Mouse (Mus musculus) limb, embryonic 10.5 days (tissue): Measurements from ENCODE around the gene Bmp7. TPM values are rescaled to one million over a fixed set of nuclear protein-coding genes. Genes with fewer than 3 reads are reported as not detected.
A peak's percentile ranks its signal among the peaks of the same experiment; 100 is the strongest.

Experiments used
- DNase-seq: peaks from one replicate; pipeline ENCODE4 v3.0.0-alpha.2; 2017; ENCODE audit warnings: low spot score
- H3K27ac ChIP-seq: fragments of 300-500 bp; sonication (generic); 2 replicates; pipeline ENCODE4 v1.5.1; 2016; ENCODE audit warnings: mild to moderate bottlenecking
- H3K27me3 ChIP-seq: fragments of 300-500 bp; sonication (generic); 2 replicates; pipeline ENCODE4 v1.6.1; 2016; ENCODE audit warnings: low read depth, mild to moderate bottlenecking; ENCODE audit not compliant: poor library complexity, severe bottlenecking
- H3K36me3 ChIP-seq: fragments of 300-500 bp; sonication (generic); 2 replicates; pipeline ENCODE4 v1.6.1; 2016; ENCODE audit warnings: mild to moderate bottlenecking, moderate library complexity
- H3K4me1 ChIP-seq: fragments of 300-500 bp; sonication (generic); 2 replicates; pipeline ENCODE4 v1.6.1; 2016
- H3K4me3 ChIP-seq: fragments of 300-500 bp; sonication (generic); 2 replicates; pipeline ENCODE4 v1.5.1; 2016; ENCODE audit warnings: mild to moderate bottlenecking, moderate library complexity
- H3K9me3 ChIP-seq: fragments of 300-500 bp; sonication (generic); replicated peaks from 2 replicates; pipeline ENCODE4 v1.6.1; 2016; ENCODE audit warnings: mild to moderate bottlenecking
- WGBS: fragments of 180-500 bp; shearing (Covaris S2); methylation state at CpG from one replicate; pipeline ENCODE4 v1.1.7; 2016; 5-methylcytosine and 5-hydroxymethylcytosine counted together
- microRNA-seq: library from miRNA; unstranded; fragments of <30 nt; microRNA quantifications from one replicate; pipeline ENCODE4, GENCODE M21; 2017
- polyA plus RNA-seq: library from polyadenylated mRNA; unstranded; fragments of >200 nt; fragmentation: Nextera tagmentation; extraction: Ambion mirVana; gene quantifications from 2 replicates; pipeline ENCODE4 v1.2.1, GENCODE M21; 2016

Bmp7 gene
- polyA plus RNA-seq, 1 experiment from 2014 or later: 31.3 TPM

DNA sequence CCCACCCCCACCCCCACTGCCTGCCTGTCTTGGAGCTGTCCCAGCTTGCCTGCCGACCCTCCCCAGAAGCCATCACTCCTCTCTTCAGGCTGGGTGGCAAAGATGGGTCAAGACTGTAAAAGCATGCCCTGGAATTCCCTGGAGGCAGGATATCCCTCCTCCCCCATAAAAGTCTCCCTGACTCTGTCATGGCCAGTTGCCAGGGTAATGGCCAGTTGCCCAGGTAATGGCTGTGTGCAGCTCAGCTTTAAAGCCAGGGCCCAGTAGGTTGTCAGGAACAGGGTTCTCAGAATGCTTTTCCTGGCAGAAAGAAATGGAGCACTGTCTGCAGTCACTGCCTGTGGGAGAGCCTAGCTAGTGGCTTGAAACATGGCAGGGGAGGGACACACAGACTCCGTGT is 106.9 kb downstream of the Bmp7 start:
- no peaks in the 10 kb centered on the region for H3K9me3 ChIP-seq
- WGBS: 21% methylated on average over 2 of the region's 2 CpGs
- H3K36me3 ChIP-seq: no peaks in the 10 kb centered on the region
- no peaks in the 10 kb centered on the region; the same call in 1 of the 2 replicates for H3K27me3 ChIP-seq
- peak overlapping the region; percentile 59; the same call in 1 of the 2 replicates for H3K27ac ChIP-seq
- no peak overlapping the region for H3K4me3 ChIP-seq
- H3K4me1 ChIP-seq: peaks cover 56% of the 10 kb centered on the region
- DNase-seq: peak; percentile 73

GRCm38 (mm10) chr2:172831762-172832161 is 108.4 kb downstream of the Bmp7 start:
- Histone ChIP-seq H3K36me3 (no peaks in the 10 kb centered on the region), H3K27ac (peak overlapping the region; percentile 57; the same call in 1 of the 2 replicates), H3K27me3 (peaks cover 7% of the 10 kb centered on the region), H3K4me3 (no peak overlapping the region), H3K9me3 (no peaks in the 10 kb centered on the region), H3K4me1 (peaks cover 61% of the 10 kb centered on the region)
- DNase-seq: peak; percentile 95
- WGBS: 22% methylated on average over 5 of the region's 5 CpGs

- Histone ChIP-seq H3K4me1 (peaks cover 65% of the 10 kb centered on the region), H3K36me3 (no peaks in the 10 kb centered on the region), H3K27me3 (peaks cover 13% of the 10 kb centered on the region), H3K4me3 (no peak overlapping the region), H3K9me3 (no peaks in the 10 kb centered on the region), H3K27ac (peak overlapping the region; percentile 57)
- WGBS: 18% methylated on average over 3 of the region's 3 CpGs
- peak; percentile 97 for DNase-seq
These were observed 109.0 kb downstream of the Bmp7 start for GRCm38 (mm10) chr2:172831133-172831532.

- WGBS: 24% methylated on average over 5 of the region's 5 CpGs
- Histone ChIP-seq H3K27ac (peak overlapping the region; percentile 0; the same call in 1 of the 2 replicates), H3K4me1 (peaks cover 81% of the 10 kb centered on the region), H3K36me3 (no peaks in the 10 kb centered on the region), H3K9me3 (no peaks in the 10 kb centered on the region), H3K27me3 (peaks cover 39% of the 10 kb centered on the region), H3K4me3 (no peak overlapping the region)
- no peak for DNase-seq
These were observed 111.9 kb downstream of the Bmp7 start for GRCm38 (mm10) chr2:172828229-172828628.

DNA sequence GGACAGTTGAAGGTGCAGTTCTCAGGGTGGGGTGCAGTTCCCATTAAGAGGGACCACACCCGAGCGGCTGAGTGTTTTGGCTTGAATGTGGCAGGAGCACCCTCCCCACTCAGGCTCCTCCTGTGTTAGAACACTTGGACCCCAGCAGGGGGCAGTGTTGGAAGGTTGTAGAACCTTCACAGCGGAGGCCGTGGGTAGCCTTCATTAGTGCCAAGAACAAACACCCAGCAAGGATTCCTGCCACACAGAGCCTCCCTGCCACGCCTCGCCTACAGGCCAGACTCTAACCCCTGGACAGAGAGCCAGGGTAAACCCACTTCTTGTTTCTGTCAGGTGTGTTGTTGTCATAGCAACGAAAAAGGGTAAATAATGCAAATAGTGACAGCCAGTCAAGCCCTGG is 112.6 kb downstream of the Bmp7 start:
- Histone ChIP-seq H3K36me3 (no peaks in the 10 kb centered on the region), H3K27ac (no peak overlapping the region), H3K4me1 (peaks cover 79% of the 10 kb centered on the region), H3K27me3 (peaks cover 46% of the 10 kb centered on the region), H3K4me3 (no peak overlapping the region), H3K9me3 (no peaks in the 10 kb centered on the region)
- WGBS: 65% methylated on average over 7 of the region's 7 CpGs
- DNase-seq: peak; percentile 76

GRCm38 (mm10) chr2:172825785-172826145 is 114.4 kb downstream of the Bmp7 start:
- Histone ChIP-seq H3K4me1 (peaks cover 62% of the 10 kb centered on the region), H3K36me3 (no peaks in the 10 kb centered on the region), H3K27ac (no peak overlapping the region), H3K27me3 (peaks cover 64% of the 10 kb centered on the region), H3K9me3 (no peaks in the 10 kb centered on the region), H3K4me3 (no peak overlapping the region)
- no peak for DNase-seq
- WGBS: 86% methylated on average over 11 of the region's 11 CpGs

DNA sequence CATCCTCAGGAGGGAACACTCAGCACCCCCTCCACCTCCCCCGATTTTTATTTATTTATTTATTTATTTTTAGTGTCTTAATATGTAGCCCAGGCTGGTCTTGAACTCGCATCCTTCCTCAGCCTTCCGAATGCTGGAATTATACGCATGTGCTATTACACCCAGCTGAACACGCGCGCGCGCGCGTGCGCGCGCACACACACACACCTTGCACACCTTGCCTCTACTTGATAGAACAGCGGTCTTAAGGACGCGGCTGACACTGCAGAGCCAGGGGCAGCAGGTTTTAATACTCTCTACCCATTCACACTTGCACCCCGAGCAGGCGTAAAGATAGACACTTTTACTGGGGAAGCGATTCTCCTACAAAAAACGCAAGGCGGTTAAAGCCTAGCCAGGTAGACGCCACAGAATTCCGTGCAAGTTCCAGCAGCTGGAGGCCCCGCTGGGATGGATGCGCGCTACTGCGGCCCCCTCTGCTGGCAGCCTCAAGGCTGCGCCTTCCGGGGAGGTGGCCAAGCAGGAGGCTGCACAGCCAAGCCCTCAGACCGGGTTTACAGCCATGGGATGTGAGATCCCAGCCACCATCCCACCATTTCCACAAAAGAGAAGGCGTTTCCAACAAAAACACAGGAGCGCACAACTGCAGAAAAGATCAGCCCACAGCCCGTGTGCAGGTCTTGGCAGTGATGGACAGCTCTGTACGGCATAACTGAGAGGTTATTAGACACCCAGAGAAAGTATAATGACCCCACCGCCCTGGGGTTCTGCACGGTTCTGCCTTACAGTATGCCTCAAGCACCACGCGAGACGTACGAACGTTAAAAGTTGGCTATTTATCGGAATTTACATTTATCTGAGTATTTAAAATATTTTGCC is 115.0 kb downstream of the Bmp7 start:
- no peak overlapping the region for H3K27ac ChIP-seq
- H3K36me3 ChIP-seq: no peaks in the 10 kb centered on the region
- peaks cover 56% of the 10 kb centered on the region for H3K4me1 ChIP-seq
- H3K9me3 ChIP-seq: no peaks in the 10 kb centered on the region
- H3K27me3 ChIP-seq: peaks cover 70% of the 10 kb centered on the region
- WGBS: 19% methylated on average over 43 of the region's 43 CpGs
- peak overlapping the region; percentile 37 for H3K4me3 ChIP-seq
- peak; percentile 87 for DNase-seq

GRCm38 (mm10) chr2:172818631-172819230 is 121.4 kb downstream of the Bmp7 start:
- WGBS: 92% methylated on average over 10 of the region's 10 CpGs
- no peak for DNase-seq
- H3K4me3 ChIP-seq: no peak overlapping the region
- H3K27me3 ChIP-seq: peaks cover 68% of the 10 kb centered on the region
- peaks cover 9% of the 10 kb centered on the region for H3K4me1 ChIP-seq
- H3K27ac ChIP-seq: no peak overlapping the region
- H3K36me3 ChIP-seq: no peaks in the 10 kb centered on the region
- H3K9me3 ChIP-seq: no peaks in the 10 kb centered on the region

Small RNA genes within 50 kb of the gene (microRNA-seq; reads per million reads assigned to microRNA genes)
- not detected for gene Gm22773

Other genes with a start within 250 kb of the Bmp7 start
- gene Spo11, start 37.4 kb upstream of the Bmp7 start, polyA plus RNA-seq: 0.36 and 0.79 TPM in 2 replicates
- gene Rae1, start 59.8 kb upstream of the Bmp7 start, polyA plus RNA-seq: 179 and 196 TPM in 2 replicates
- gene Rbm38, start 80.2 kb upstream of the Bmp7 start, polyA plus RNA-seq: 74.1 and 97.5 TPM in 2 replicates
- gene Ctcfl, start 179.2 kb upstream of the Bmp7 start, polyA plus RNA-seq: 0.06 TPM in 1 of 2 replicates, not detected in the other
- not detected in 2 replicates for gene Pck1, start 212.7 kb upstream of the Bmp7 start, polyA plus RNA-seq